Mouse (Mus musculus): ENCODE results near the gene Smim4. TPM values are rescaled to one million over a fixed set of nuclear protein-coding genes. Genes with fewer than 3 reads are reported as not detected.
A peak's percentile ranks its signal among the peaks of the same experiment; 100 is the strongest.

Smim4 gene
- 90.6 and 95.8 TPM in 2 replicates for polyA plus RNA-seq (2012; ENCODE audit: insufficient read depth, insufficient read length, missing spikeins)

DNA sequence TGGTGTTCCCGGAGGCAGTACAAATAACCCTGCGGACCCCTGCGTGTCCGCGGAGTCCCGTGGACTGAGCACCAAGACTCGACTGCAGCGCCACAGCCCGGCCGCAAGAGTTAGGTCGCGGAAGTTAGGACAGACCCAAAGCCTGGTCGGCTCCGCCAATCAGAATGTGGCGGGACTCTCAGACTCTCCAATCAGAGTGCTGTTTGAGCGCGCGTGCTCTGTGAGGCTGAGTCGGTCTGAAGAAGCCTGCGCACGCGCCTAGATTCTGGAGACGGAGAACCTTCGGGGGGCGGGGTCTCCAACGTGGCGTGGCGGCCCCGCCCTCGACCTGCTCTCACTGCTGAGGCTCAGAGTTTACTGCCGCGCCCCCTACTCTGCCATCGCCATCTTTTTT, at the start of gene Smim4:
Smim4 (minus strand) TSS at position 131 of the 394 bp plus-strand sequence.
- TF ChIP-seq POLR2A (IDR thresholded peaks at IDR 0.05; ENCODE audit: borderline replicate concordance, low read depth, low read length) (no peak), CTCF (IDR thresholded peaks at IDR 0.05; ENCODE audit: low read depth, low read length) (no peak)
- Histone ChIP-seq H3K27ac (ENCODE audit: insufficient read depth, low read depth, low read length) (peak within 1 kb of the TSS; percentile 80), H3K4me3 (ENCODE audit: insufficient read depth, low read length) (peak within 1 kb of the TSS; percentile 76), H3K4me1 (ENCODE audit: control insufficient read depth, insufficient read depth, low read length) (peaks cover 36% of the 10 kb centered on the region)

DNA sequence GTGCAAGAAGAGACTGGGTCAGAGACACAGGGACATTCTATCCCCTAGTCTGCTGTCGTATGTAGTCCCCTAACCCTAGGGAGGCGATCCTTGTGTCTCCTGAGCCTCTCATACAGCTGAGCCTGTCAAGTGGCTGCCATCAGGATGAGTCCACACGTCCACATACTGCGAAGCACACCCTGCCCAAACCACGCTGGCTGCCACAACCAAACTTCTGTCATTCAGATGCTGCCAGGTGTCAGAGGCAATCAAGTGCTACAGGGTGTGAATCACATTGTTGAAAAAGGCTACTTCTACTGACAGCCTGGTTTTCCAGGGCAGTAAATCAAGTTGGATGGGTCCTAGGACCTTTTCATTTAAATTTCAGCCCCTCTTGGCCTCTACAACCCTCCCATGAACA, 49.0 kb upstream of the Smim4 start:
- Histone ChIP-seq H3K4me3 (ENCODE audit: insufficient read depth, low read length) (no peak overlapping the region), H3K4me1 (ENCODE audit: control insufficient read depth, insufficient read depth, low read length) (peaks cover 36% of the 10 kb centered on the region), H3K27ac (ENCODE audit: insufficient read depth, low read depth, low read length) (no peak overlapping the region)
- TF ChIP-seq POLR2A (IDR thresholded peaks at IDR 0.05; ENCODE audit: borderline replicate concordance, low read depth, low read length), result no peak
- TF ChIP-seq CTCF (IDR thresholded peaks at IDR 0.05; ENCODE audit: low read depth, low read length), result no peak

DNA sequence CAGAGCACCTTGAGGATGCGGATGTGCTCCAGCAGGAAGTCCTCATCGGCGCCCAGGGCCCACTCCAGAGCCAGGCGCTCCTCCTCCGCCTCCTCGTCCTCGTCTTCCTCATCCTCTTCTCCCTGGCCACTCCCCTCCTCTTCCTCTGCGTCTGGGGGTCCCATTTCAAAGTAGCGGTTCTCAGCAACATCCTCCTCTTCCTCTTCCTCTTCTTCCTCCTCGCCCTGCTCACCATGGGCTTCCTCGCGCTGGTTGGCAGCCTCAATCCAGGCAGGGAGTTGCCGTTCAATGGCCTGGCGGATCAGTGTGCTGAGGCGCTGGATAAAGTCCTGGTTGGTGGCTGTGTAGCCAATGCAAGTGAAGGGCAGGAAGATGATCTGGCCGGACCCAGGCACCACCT, 48.5 kb upstream of the Smim4 start:
- TF ChIP-seq POLR2A (IDR thresholded peaks at IDR 0.05; ENCODE audit: borderline replicate concordance, low read depth, low read length) (no peak), CTCF (IDR thresholded peaks at IDR 0.05; ENCODE audit: low read depth, low read length) (no peak)
- Histone ChIP-seq H3K27ac (ENCODE audit: insufficient read depth, low read depth, low read length) (no peak overlapping the region), H3K4me1 (ENCODE audit: control insufficient read depth, insufficient read depth, low read length) (peaks cover 36% of the 10 kb centered on the region), H3K4me3 (ENCODE audit: insufficient read depth, low read length) (no peak overlapping the region)

DNA sequence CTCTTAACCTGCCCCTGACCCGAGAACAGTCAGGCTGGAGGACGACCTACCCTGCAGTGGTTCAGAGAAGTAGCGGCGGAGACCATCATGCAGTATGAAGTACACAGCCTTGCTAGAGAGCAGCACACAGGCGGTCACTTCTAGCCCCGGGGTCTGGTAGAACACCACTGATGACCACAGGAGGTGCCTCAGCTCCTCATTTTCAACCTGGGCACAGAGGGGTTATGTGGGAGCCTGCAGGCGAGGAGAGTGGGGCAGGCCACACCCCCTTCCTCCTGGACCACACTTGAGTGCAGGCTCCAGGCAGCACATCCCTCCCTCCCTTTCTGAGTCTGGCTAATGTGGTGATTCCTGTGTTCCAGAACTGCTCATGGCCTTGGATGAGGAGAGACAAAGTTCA, 44.8 kb upstream of the Smim4 start:
- Histone ChIP-seq H3K27ac (ENCODE audit: insufficient read depth, low read depth, low read length) (peak overlapping the region; percentile 67), H3K4me1 (ENCODE audit: control insufficient read depth, insufficient read depth, low read length) (peaks cover 57% of the 10 kb centered on the region), H3K4me3 (ENCODE audit: insufficient read depth, low read length) (no peak overlapping the region)
- TF ChIP-seq POLR2A (IDR thresholded peaks at IDR 0.05; ENCODE audit: borderline replicate concordance, low read depth, low read length) (no peak), CTCF (IDR thresholded peaks at IDR 0.05; ENCODE audit: low read depth, low read length) (no peak)

DNA sequence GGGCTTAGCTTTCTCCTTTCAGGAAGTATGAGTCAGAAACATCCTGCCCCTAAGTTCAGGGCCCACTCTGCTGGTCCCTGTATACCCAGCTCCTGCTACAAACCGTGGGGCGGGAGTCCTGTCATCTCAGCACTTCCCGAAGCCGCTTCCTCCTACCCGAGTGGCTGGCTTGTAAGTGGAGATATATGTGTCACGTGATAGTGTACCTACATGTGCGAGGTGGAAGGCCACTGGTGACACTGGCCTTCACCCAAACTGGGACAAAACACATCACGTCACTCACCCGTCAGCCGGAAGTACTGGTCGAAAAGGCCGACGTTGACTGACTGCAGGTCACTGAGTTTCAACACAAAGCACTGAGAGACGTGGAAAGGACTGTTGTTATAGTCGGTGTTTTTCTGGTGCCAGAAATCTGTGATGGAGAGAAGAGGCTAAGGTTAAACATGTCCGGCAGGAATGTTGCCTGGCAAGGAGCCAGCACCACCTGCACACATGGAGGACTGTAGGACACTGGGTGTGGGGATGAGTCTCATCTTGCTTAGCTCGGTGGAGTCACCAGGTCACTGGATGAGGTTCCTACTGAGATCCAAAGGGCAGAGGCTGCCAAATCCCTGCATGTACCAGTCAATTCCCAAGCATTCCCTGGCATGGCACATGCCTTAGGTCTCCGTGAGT, 44.2 kb upstream of the Smim4 start:
- no peak overlapping the region for H3K4me3 ChIP-seq (ENCODE audit: insufficient read depth, low read length)
- no peak for TF ChIP-seq POLR2A (IDR thresholded peaks at IDR 0.05; ENCODE audit: borderline replicate concordance, low read depth, low read length)
- no peak for TF ChIP-seq CTCF (IDR thresholded peaks at IDR 0.05; ENCODE audit: low read depth, low read length)
- H3K27ac ChIP-seq (ENCODE audit: insufficient read depth, low read depth, low read length), result peak overlapping the region; percentile 67
- peaks cover 62% of the 10 kb centered on the region for H3K4me1 ChIP-seq (ENCODE audit: control insufficient read depth, insufficient read depth, low read length)

DNA sequence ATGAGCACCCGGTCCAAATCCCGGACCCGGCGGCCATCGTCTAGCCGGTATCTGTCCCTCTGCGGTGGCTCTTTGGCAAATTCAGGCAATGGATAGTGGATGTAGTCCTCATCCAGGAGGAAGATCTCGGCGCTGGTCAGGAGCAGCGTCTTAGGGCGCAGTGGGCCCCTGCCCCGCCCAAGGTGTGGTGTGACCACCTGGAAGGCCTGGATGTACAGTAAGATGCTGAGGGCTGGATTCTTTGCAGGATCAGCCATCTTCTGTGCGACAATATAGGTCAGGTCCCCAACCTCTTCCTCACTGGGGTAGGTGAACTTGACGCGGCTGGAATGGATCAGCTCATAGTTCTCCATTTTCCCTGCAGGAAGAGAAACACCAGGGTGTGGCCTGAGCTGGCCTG, 43.1 kb upstream of the Smim4 start:
- Histone ChIP-seq H3K4me3 (ENCODE audit: insufficient read depth, low read length) (no peak overlapping the region), H3K4me1 (ENCODE audit: control insufficient read depth, insufficient read depth, low read length) (peaks cover 73% of the 10 kb centered on the region), H3K27ac (ENCODE audit: insufficient read depth, low read depth, low read length) (peak overlapping the region; percentile 67)
- no peak for TF ChIP-seq POLR2A (IDR thresholded peaks at IDR 0.05; ENCODE audit: borderline replicate concordance, low read depth, low read length)
- TF ChIP-seq CTCF (IDR thresholded peaks at IDR 0.05; ENCODE audit: low read depth, low read length), result no peak

DNA sequence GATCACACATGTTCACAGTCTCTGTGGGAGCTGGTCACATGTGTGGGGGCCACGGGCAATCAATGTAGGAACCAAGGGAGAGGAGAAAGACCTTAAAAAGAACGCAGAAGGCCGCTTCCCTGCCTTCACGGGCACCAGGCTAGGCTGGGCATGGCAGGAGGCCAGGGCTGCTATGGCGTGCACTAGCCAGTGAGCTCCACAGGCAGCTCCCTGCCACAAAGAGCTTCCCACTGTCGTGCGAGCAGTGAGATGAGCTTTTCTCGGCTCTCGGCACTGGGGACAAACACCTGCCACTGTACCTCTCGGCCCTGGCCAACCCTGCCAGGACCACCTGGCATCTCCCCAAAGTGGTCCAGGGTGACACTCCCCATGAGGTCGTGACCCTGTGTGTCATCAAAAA, 42.6 kb upstream of the Smim4 start:
- no peak for TF ChIP-seq CTCF (IDR thresholded peaks at IDR 0.05; ENCODE audit: low read depth, low read length)
- TF ChIP-seq POLR2A (IDR thresholded peaks at IDR 0.05; ENCODE audit: borderline replicate concordance, low read depth, low read length), result no peak
- Histone ChIP-seq H3K4me3 (ENCODE audit: insufficient read depth, low read length) (no peak overlapping the region), H3K27ac (ENCODE audit: insufficient read depth, low read depth, low read length) (0 out of 2 replicates have a peak overlapping the region, but pooled peaks have one; percentile 6), H3K4me1 (ENCODE audit: control insufficient read depth, insufficient read depth, low read length) (peaks cover 78% of the 10 kb centered on the region)

DNA sequence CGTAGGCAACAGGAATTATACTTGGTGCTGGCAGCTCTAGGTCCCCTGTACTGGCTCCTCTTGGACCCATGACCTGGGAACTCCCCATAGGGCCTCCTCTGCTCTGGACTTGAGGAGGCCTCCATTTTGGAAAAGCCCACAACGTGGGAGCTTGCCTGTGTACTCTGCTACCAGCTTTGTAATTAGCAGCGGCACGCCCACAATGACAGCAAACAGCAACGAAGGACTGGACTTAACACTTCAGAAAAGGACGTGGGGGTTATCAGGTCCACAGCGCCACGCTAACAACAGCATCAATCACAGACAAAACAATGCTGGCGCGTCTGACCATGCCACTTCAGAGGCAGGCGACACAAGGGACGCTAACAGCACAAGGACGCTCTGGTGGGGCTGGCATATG, 42.2 kb upstream of the Smim4 start:
- no peak overlapping the region for H3K27ac ChIP-seq (ENCODE audit: insufficient read depth, low read depth, low read length)
- H3K4me3 ChIP-seq (ENCODE audit: insufficient read depth, low read length), result no peak overlapping the region
- no peak for TF ChIP-seq POLR2A (IDR thresholded peaks at IDR 0.05; ENCODE audit: borderline replicate concordance, low read depth, low read length)
- no peak for TF ChIP-seq CTCF (IDR thresholded peaks at IDR 0.05; ENCODE audit: low read depth, low read length)
- peaks cover 75% of the 10 kb centered on the region for H3K4me1 ChIP-seq (ENCODE audit: control insufficient read depth, insufficient read depth, low read length)

DNA sequence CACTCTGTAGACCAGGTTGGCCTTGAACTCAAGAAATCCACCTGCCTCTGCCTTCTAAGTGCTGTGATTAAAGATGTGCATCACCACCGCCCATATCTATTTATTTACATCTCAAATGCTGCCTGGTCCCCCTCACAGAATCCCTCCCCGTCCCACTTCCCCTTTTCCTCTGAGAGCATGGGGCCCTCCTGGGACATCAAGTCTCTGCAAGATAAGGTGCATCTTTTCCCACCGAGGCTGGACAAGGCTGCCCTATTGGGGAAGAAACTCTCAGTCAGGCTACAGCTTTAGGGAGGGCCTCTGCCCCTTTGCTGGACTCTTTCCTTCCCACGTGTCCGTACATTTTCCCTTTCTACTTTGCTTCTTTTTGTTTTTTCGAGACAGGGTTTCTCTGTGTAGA, 40.8 kb upstream of the Smim4 start:
- no peak for TF ChIP-seq CTCF (IDR thresholded peaks at IDR 0.05; ENCODE audit: low read depth, low read length)
- TF ChIP-seq POLR2A (IDR thresholded peaks at IDR 0.05; ENCODE audit: borderline replicate concordance, low read depth, low read length), result no peak
- Histone ChIP-seq H3K4me1 (ENCODE audit: control insufficient read depth, insufficient read depth, low read length) (peaks cover 86% of the 10 kb centered on the region), H3K27ac (ENCODE audit: insufficient read depth, low read depth, low read length) (peak overlapping the region; percentile 96; the same call in 1 of the 2 replicates), H3K4me3 (ENCODE audit: insufficient read depth, low read length) (no peak overlapping the region)

DNA sequence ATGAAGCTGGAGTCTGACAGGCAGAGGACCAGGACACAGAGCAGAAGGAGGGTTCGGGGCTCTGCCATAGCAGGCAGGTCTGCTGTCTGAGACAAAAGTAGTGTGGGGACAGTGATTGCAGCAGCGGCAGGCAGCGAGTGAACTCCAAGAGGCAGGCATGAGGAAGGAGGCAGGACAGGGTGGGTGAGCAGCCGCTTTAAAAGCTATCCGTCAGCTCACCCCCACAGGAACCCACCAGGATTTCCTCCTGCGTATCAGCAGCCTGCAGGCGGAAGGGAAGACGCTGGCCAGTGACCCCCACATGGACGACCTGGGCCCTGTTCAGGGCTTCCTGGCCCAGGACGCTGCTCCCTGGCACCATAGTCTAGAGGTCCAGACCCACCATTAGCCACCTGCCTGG, 39.7 kb upstream of the Smim4 start, which contains the start of gene Stab1:
Stab1 (minus strand) TSS at position 217 of the 400 bp plus-strand sequence.
- TF ChIP-seq POLR2A (IDR thresholded peaks at IDR 0.05; ENCODE audit: borderline replicate concordance, low read depth, low read length), result no peak
- no peak for TF ChIP-seq CTCF (IDR thresholded peaks at IDR 0.05; ENCODE audit: low read depth, low read length)
- Histone ChIP-seq H3K27ac (ENCODE audit: insufficient read depth, low read depth, low read length) (peak within 1 kb of the TSS; percentile 96), H3K4me1 (ENCODE audit: control insufficient read depth, insufficient read depth, low read length) (peaks cover 88% of the 10 kb centered on the region), H3K4me3 (ENCODE audit: insufficient read depth, low read length) (peak within 1 kb of the TSS; percentile 46)
